Mouse (Mus musculus) thymus, adult 2 months (tissue): ENCODE measurements around the gene Stip1.

Experiments used
- CTCF ChIP-seq: fragments of 200-500 bp; IDR thresholded peaks from 2 replicates; pipeline ENCODE4 v1.5.1; 2012; ENCODE audit warnings: mild to moderate bottlenecking, control low read depth, low read length, moderate library complexity, borderline replicate concordance; ENCODE audit not compliant: control insufficient read depth, poor library complexity, insufficient read depth; ENCODE audit errors: extremely low read depth
- POLR2A ChIP-seq: fragments of 200-500 bp; IDR thresholded peaks from 2 replicates; pipeline ENCODE4 v1.6.1; 2012; ENCODE audit warnings: mild to moderate bottlenecking, low read length, control low read depth, moderate library complexity; ENCODE audit not compliant: control insufficient read depth, poor library complexity, insufficient read depth; ENCODE audit errors: extremely low read depth

GRCm38 (mm10) chr19:6978639-6978974 is 61.2 kb downstream of the Stip1 start:
- TF ChIP-seq CTCF (no peak), POLR2A (no peak)
